Mouse (Mus musculus) ES-E14 (cell line): ENCODE data around the gene Dclk1.

Source experiments
- CHD2 ChIP-seq: IDR thresholded peaks from 2 replicates; pipeline ENCODE4 v1.6.1; 2014; ENCODE audit warnings: mild to moderate bottlenecking, low read depth, low read length, inconsistent platforms
- HCFC1 ChIP-seq: IDR thresholded peaks from 2 replicates; pipeline ENCODE4 v1.6.1; 2012; ENCODE audit warnings: low read length, inconsistent platforms, borderline replicate concordance; ENCODE audit not compliant: insufficient read depth
- MAFK ChIP-seq: IDR thresholded peaks from 2 replicates; pipeline ENCODE4 v1.6.1; 2014; ENCODE audit warnings: mild to moderate bottlenecking, low read depth, low read length, inconsistent platforms; ENCODE audit not compliant: insufficient read depth
- ZC3H11A ChIP-seq: IDR thresholded peaks from 2 replicates; pipeline ENCODE4 v1.6.1; 2012; ENCODE audit warnings: low read depth, mild to moderate bottlenecking, inconsistent platforms, low read length, borderline replicate concordance
- ZNF384 ChIP-seq: IDR thresholded peaks from 2 replicates; pipeline ENCODE4 v1.6.1; 2012; ENCODE audit warnings: low read depth, low read length, inconsistent platforms

DNA sequence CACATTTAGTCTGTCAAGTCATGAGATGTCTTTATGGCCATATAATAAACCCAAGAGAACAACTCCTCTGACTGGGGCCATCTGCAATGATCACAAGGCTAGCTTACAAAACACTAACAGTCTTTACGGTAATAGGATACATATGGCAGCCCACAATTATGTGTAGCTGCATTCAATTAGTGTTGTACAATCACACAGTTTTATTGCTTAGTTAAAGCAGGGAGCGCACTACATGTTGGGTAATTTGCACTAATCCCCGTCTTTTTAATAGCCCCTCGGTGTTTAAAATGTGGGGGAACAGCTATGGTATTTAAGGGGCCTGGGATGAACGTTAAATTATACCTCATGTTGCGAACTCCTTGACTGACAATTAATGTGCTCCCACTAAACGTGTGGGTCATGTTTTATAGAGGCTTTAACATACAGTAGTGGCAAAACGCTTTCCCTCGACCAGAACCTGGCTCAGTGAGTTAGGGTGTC, 254.3 kb downstream of the Dclk1 start:
- no peak for TF ChIP-seq ZNF384
- no peak for TF ChIP-seq HCFC1
- TF ChIP-seq ZC3H11A = no peak
- no peak for TF ChIP-seq CHD2
- TF ChIP-seq MAFK = no peak
